Mouse (Mus musculus): ENCODE data around the gene Snrpd3. TPM values are rescaled to one million over a fixed set of nuclear protein-coding genes. Genes with fewer than 3 reads are reported as not detected.
"Not testable (repeated sequence)": the region's sequence is repeated elsewhere in the genome, so short reads cannot be mapped to it uniquely, and the experiment has no call there.

Gene Snrpd3
- polyA plus RNA-seq, 1 experiment from 2014 or later, result 207 TPM

- Histone ChIP-seq H3K36me3 (ENCODE audit: inconsistent target) (no peaks in the 10 kb centered on the region), H3K79me2 (ENCODE audit: inconsistent target) (no peaks in the 10 kb centered on the region), H3K27ac (no peak overlapping the region), H3K4me3 (ENCODE audit: inconsistent target) (no peak overlapping the region)
- WGBS (ENCODE audit: missing documents), result 37% methylated on average over 6 of the region's 6 CpGs
These were observed 43.2 kb downstream of the Snrpd3 start for GRCm38 (mm10) chr10:75560549-75560899.

- no peaks in the 10 kb centered on the region for H3K79me2 ChIP-seq (ENCODE audit: inconsistent target)
- no peak within 1 kb of the TSS for H3K27ac ChIP-seq
- no peak within 1 kb of the TSS for H3K4me3 ChIP-seq (ENCODE audit: inconsistent target)
- H3K36me3 ChIP-seq (ENCODE audit: inconsistent target), result no peaks in the 10 kb centered on the region
- WGBS (ENCODE audit: missing documents), result 88% methylated on average over 10 of the region's 10 CpGs
These were observed 43.8 kb downstream of the Snrpd3 start, which contains the start of gene Ggt1 for GRCm38 (mm10) chr10:75561071-75561654. TSS of gene Ggt1 (plus strand) at chr10:75561604.

- no peak overlapping the region for H3K4me3 ChIP-seq (ENCODE audit: inconsistent target)
- H3K36me3 ChIP-seq (ENCODE audit: inconsistent target), result no peaks in the 10 kb centered on the region
- H3K79me2 ChIP-seq (ENCODE audit: inconsistent target), result no peaks in the 10 kb centered on the region
- WGBS (ENCODE audit: missing documents), result 85% methylated on average over 8 of the region's 8 CpGs
- H3K27ac ChIP-seq, result no peak overlapping the region
These were observed 45.2 kb downstream of the Snrpd3 start for GRCm38 (mm10) chr10:75562596-75562995.

- Histone ChIP-seq H3K79me2 (ENCODE audit: inconsistent target) (no peaks in the 10 kb centered on the region), H3K36me3 (ENCODE audit: inconsistent target) (no peaks in the 10 kb centered on the region), H3K4me3 (ENCODE audit: inconsistent target) (no peak overlapping the region), H3K27ac (no peak overlapping the region)
- WGBS (ENCODE audit: missing documents), result 42% methylated on average over 12 of the region's 12 CpGs
These were observed 47.4 kb downstream of the Snrpd3 start for GRCm38 (mm10) chr10:75564687-75565265.

- Histone ChIP-seq H3K79me2 (ENCODE audit: inconsistent target) (no peaks in the 10 kb centered on the region), H3K27ac (no peak overlapping the region), H3K36me3 (ENCODE audit: inconsistent target) (no peaks in the 10 kb centered on the region), H3K4me3 (ENCODE audit: inconsistent target) (no peak overlapping the region)
- WGBS (ENCODE audit: missing documents), result 8% methylated on average over 6 of the region's 6 CpGs
These were observed 48.1 kb downstream of the Snrpd3 start for GRCm38 (mm10) chr10:75565436-75565835.

GRCm38 (mm10) chr10:75565906-75566305 is 48.6 kb downstream of the Snrpd3 start:
- WGBS (ENCODE audit: missing documents), result 52% methylated on average over 7 of the region's 7 CpGs
- Histone ChIP-seq H3K4me3 (ENCODE audit: inconsistent target) (no peak overlapping the region), H3K79me2 (ENCODE audit: inconsistent target) (no peaks in the 10 kb centered on the region), H3K36me3 (ENCODE audit: inconsistent target) (no peaks in the 10 kb centered on the region), H3K27ac (no peak overlapping the region)

GRCm38 (mm10) chr10:75566321-75566720 is 49.0 kb downstream of the Snrpd3 start:
- no peak overlapping the region for H3K4me3 ChIP-seq (ENCODE audit: inconsistent target)
- H3K79me2 ChIP-seq (ENCODE audit: inconsistent target), result no peaks in the 10 kb centered on the region
- H3K36me3 ChIP-seq (ENCODE audit: inconsistent target), result no peaks in the 10 kb centered on the region
- 55% methylated on average over 5 of the region's 5 CpGs for WGBS (ENCODE audit: missing documents)
- H3K27ac ChIP-seq, result no peak overlapping the region

- not testable (repeated sequence) for H3K4me3 ChIP-seq (ENCODE audit: inconsistent target); H3K36me3 ChIP-seq (ENCODE audit: inconsistent target); H3K79me2 ChIP-seq (ENCODE audit: inconsistent target); H3K27ac ChIP-seq
- 91% methylated on average over 2 of the region's 2 CpGs for WGBS (ENCODE audit: missing documents)
These were observed 49.4 kb downstream of the Snrpd3 start for GRCm38 (mm10) chr10:75566765-75567164.

GRCm38 (mm10) chr10:75568029-75568428 is 50.7 kb downstream of the Snrpd3 start:
- H3K79me2 ChIP-seq (ENCODE audit: inconsistent target), result no peaks in the 10 kb centered on the region
- WGBS (ENCODE audit: missing documents), result 73% methylated on average over 5 of the region's 5 CpGs
- H3K36me3 ChIP-seq (ENCODE audit: inconsistent target), result no peaks in the 10 kb centered on the region
- H3K27ac ChIP-seq, result no peak overlapping the region
- no peak overlapping the region for H3K4me3 ChIP-seq (ENCODE audit: inconsistent target)

- 82% methylated on average over 11 of the region's 11 CpGs for WGBS (ENCODE audit: missing documents)
- Histone ChIP-seq H3K4me3 (ENCODE audit: inconsistent target) (no peak overlapping the region), H3K79me2 (ENCODE audit: inconsistent target) (no peaks in the 10 kb centered on the region), H3K27ac (no peak overlapping the region), H3K36me3 (ENCODE audit: inconsistent target) (no peaks in the 10 kb centered on the region)
These were observed 51.1 kb downstream of the Snrpd3 start for GRCm38 (mm10) chr10:75568441-75568840.

GRCm38 (mm10) chr10:75568851-75569250 is 51.5 kb downstream of the Snrpd3 start:
- Histone ChIP-seq H3K4me3 (ENCODE audit: inconsistent target) (no peak overlapping the region), H3K36me3 (ENCODE audit: inconsistent target) (no peaks in the 10 kb centered on the region), H3K27ac (no peak overlapping the region), H3K79me2 (ENCODE audit: inconsistent target) (no peaks in the 10 kb centered on the region)
- WGBS (ENCODE audit: missing documents), result 92% methylated on average over 4 of the region's 4 CpGs

GRCm38 (mm10) chr10:75570981-75571657 is 53.8 kb downstream of the Snrpd3 start:
- H3K4me3 ChIP-seq (ENCODE audit: inconsistent target), result no peak overlapping the region
- no peak overlapping the region for H3K27ac ChIP-seq
- no peaks in the 10 kb centered on the region for H3K79me2 ChIP-seq (ENCODE audit: inconsistent target)
- WGBS (ENCODE audit: missing documents), result 90% methylated on average over 9 of the region's 10 CpGs
- no peaks in the 10 kb centered on the region for H3K36me3 ChIP-seq (ENCODE audit: inconsistent target)

- H3K4me3 ChIP-seq (ENCODE audit: inconsistent target), result no peak overlapping the region
- no peak overlapping the region for H3K27ac ChIP-seq
- no peaks in the 10 kb centered on the region for H3K36me3 ChIP-seq (ENCODE audit: inconsistent target)
- 90% methylated on average over 9 of the region's 9 CpGs for WGBS (ENCODE audit: missing documents)
- H3K79me2 ChIP-seq (ENCODE audit: inconsistent target), result no peaks in the 10 kb centered on the region
These were observed 54.6 kb downstream of the Snrpd3 start for GRCm38 (mm10) chr10:75571937-75572336.

- H3K79me2 ChIP-seq (ENCODE audit: inconsistent target), result no peaks in the 10 kb centered on the region
- WGBS (ENCODE audit: missing documents), result 96% methylated on average over 10 of the region's 10 CpGs
These were observed 55.8 kb downstream of the Snrpd3 start for GRCm38 (mm10) chr10:75573181-75573580.

GRCm38 (mm10) chr10:75573965-75574364 is 56.6 kb downstream of the Snrpd3 start:
- Histone ChIP-seq H3K36me3 (ENCODE audit: inconsistent target) (no peaks in the 10 kb centered on the region), H3K27ac (no peak overlapping the region), H3K79me2 (ENCODE audit: inconsistent target) (no peaks in the 10 kb centered on the region), H3K4me3 (ENCODE audit: inconsistent target) (no peak overlapping the region)
- WGBS (ENCODE audit: missing documents), result 94% methylated on average over 9 of the region's 9 CpGs

More at GRCm38 (mm10) chr10:75573181-75573580, 55.8 kb downstream of the Snrpd3 start:
- Histone ChIP-seq H3K36me3 (ENCODE audit: inconsistent target) (no peaks in the 10 kb centered on the region), H3K4me3 (ENCODE audit: inconsistent target) (no peak overlapping the region), H3K27ac (no peak overlapping the region)

Measured in macrophage (primary cell).